Mouse (Mus musculus) ES-Bruce4 (cell line): ENCODE measurements at regions not wholly inside any gene's neighbourhood (a gene's known extent, or its start where the extent isn't known, plus 50 kb on each side); places are given as distances from the start of the nearest gene placed in this dataset.

Experiments used
- CTCF ChIP-seq: IDR thresholded peaks from one replicate; pipeline ENCODE4 v1.8.1; 2011; ENCODE audit warnings: low read depth, low read length
- EP300 ChIP-seq: IDR thresholded peaks from 2 replicates; pipeline ENCODE4 v1.6.1; 2011; ENCODE audit warnings: low read depth, low read length; ENCODE audit not compliant: insufficient read depth

GRCm38 (mm10) chr12:56114446-56114845, 231.2 kb downstream of the Mbip start:
- TF ChIP-seq EP300 (no peak), CTCF (no peak)
